Mouse (Mus musculus) midbrain, postnatal 0 days (tissue): ENCODE results near the gene Hic2. TPM values are rescaled to one million over a fixed set of nuclear protein-coding genes. Genes with fewer than 3 reads are reported as not detected.

Source experiments
- ATAC-seq: fragments of 200-750 bp; cut with Nextera tagmentation; 2 replicates; pipeline ENCODE4 v1.8.0; 2017; ENCODE audit warnings: moderate number of reproducible peaks, mild to moderate bottlenecking, moderate TSS enrichment, moderate library complexity; ENCODE audit not compliant: low FRiP score
- DNase-seq: peaks from one replicate; pipeline ENCODE4 v3.0.0-alpha.2; 2015; ENCODE audit warnings: low spot score
- H3K27ac ChIP-seq: fragments of 300-500 bp; sonication (generic); 2 replicates; pipeline ENCODE4 v1.5.1; 2014; ENCODE audit warnings: low read depth, mild to moderate bottlenecking, low read length, mixed read lengths
- H3K27me3 ChIP-seq: fragments of 300-500 bp; sonication (generic); 2 replicates; pipeline ENCODE4 v1.6.1; 2014; ENCODE audit warnings: low read length, control low read depth, mixed read lengths; ENCODE audit not compliant: insufficient read depth
- H3K36me3 ChIP-seq: fragments of 300-500 bp; sonication (generic); 2 replicates; pipeline ENCODE4 v1.6.1; 2014; ENCODE audit warnings: low read length, control low read depth, mixed read lengths; ENCODE audit not compliant: insufficient read depth
- H3K4me1 ChIP-seq: fragments of 300-500 bp; sonication (generic); 2 replicates; pipeline ENCODE4 v1.6.1; 2014; ENCODE audit warnings: mild to moderate bottlenecking, control low read depth, antibody characterized with exemption, low read length, mixed read lengths; ENCODE audit not compliant: insufficient read depth
- H3K4me2 ChIP-seq: fragments of 300-500 bp; sonication (generic); 2 replicates; pipeline ENCODE4 v1.6.1; 2014; ENCODE audit warnings: low read depth, mild to moderate bottlenecking, low read length, mixed read lengths; ENCODE audit not compliant: poor library complexity, severe bottlenecking
- H3K4me3 ChIP-seq: fragments of 300-500 bp; sonication (generic); 2 replicates; pipeline ENCODE4 v1.5.1; 2014; ENCODE audit warnings: low read depth, mild to moderate bottlenecking, low read length, moderate library complexity
- H3K9ac ChIP-seq: fragments of 300-500 bp; sonication (generic); replicated peaks from 2 replicates; pipeline ENCODE4 v1.6.1; 2014; ENCODE audit warnings: mild to moderate bottlenecking, low read length, moderate library complexity, mixed read lengths; ENCODE audit not compliant: poor library complexity, severe bottlenecking
- H3K9me3 ChIP-seq: fragments of 300-500 bp; sonication (generic); 2 replicates; pipeline ENCODE4 v1.6.1; 2016; ENCODE audit warnings: low read length, control low read depth
- CTCF ChIP-seq: IDR thresholded peaks from 2 replicates; pipeline ENCODE4 v1.5.1; 2016; ENCODE audit warnings: antibody characterized with exemption, mild to moderate bottlenecking
- WGBS: fragments of 180-500 bp; shearing (Covaris S2); extraction: QIAGEN DNeasy Blood & Tissue Kit; methylation state at CpG from one replicate; pipeline ENCODE4 v1.1.7; 2014; 5-methylcytosine and 5-hydroxymethylcytosine counted together
- polyA plus RNA-seq: library from polyadenylated mRNA; unstranded; fragments of >200 nt; fragmentation: Nextera tagmentation; extraction: Ambion mirVana; gene quantifications from 2 replicates; pipeline ENCODE4 v1.2.1, GENCODE M21; 2015
- total RNA-seq: library from RNA; depleted of rRNA; stranded (reverse); fragments of >200 nt; gene quantifications from 2 replicates; pipeline ENCODE4 v1.2.3, GENCODE M21; 2014

The Hic2 gene
- total and polyA plus RNA-seq, 2 experiments from 2014 or later, result 5.4 to 13.8 TPM

DNA sequence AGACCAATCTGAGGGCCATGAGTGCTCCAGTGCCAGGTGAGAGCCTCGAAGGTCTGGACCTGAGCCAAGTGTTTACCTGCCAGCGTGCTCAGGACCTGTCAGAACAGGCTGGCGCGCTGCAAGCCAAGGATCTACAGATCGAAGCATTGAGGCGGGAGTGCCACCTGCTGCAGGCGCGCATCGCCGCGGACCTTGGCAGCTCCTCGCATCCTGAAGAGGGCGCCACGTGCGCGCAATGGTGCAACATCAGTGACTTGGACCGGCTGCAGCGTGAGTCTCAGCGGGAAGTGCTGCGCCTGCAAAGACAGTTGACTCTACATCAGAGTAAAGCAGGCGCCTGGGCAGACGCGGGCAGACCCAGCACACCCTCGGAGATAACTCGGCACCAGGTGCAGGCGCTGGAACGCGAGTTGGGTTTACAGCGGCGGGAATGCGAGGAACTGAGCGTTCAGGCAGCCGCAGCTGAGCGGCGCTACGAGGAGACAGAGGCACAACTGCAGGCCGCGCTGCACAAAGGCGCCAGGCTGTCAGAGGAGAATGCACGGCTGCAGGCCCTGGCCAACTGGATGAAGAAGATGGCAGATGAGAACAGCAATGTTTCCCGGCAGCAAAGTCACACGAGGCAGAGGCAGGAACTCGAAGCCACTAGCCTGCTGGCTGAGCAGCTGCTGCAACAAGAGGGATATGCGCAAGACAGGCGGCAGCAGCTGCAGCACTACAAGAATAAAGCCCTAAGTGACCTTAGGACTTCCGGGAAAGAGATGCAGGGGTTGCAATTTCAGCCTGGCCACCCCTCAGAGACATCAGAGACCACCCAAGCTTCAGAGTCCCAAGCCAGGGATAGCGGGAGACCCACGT is 23.2 kb upstream of the Hic2 start:
- 7% methylated on average over 48 of the region's 48 CpGs for WGBS

GRCm38 (mm10) chr16:17216934-17217633 is 16.3 kb upstream of the Hic2 start:
- no peaks in the 10 kb centered on the region for H3K4me1 ChIP-seq
- H3K27me3 ChIP-seq, result no peaks in the 10 kb centered on the region
- TF ChIP-seq CTCF, result no peak
- no peak for DNase-seq
- 70% methylated on average over 8 of the region's 8 CpGs for WGBS
- ATAC-seq, result no peak
- no peak overlapping the region for H3K4me2 ChIP-seq
- no peak overlapping the region for H3K9ac ChIP-seq
- no peak overlapping the region for H3K27ac ChIP-seq
- H3K36me3 ChIP-seq, result no peaks in the 10 kb centered on the region
- H3K4me3 ChIP-seq, result no peak overlapping the region
- no peaks in the 10 kb centered on the region for H3K9me3 ChIP-seq

More for the DNA sequence above, 23.2 kb upstream of the Hic2 start:
- H3K4me2 ChIP-seq, result peak overlapping the region; percentile 96
- peak overlapping the region; percentile 74; the same call in 1 of the 2 replicates for H3K9ac ChIP-seq
- H3K36me3 ChIP-seq, result no peaks in the 10 kb centered on the region
- peak overlapping the region; percentile 85; the same call in 1 of the 2 replicates for H3K27ac ChIP-seq
- peak; percentile 90 for TF ChIP-seq CTCF
- DNase-seq (peak; percentile 92), ATAC-seq (peak; percentile 81)
- peak overlapping the region; percentile 69 for H3K4me3 ChIP-seq
- H3K9me3 ChIP-seq, result no peaks in the 10 kb centered on the region
- H3K27me3 ChIP-seq, result no peaks in the 10 kb centered on the region
- H3K4me1 ChIP-seq, result 0 out of 2 replicates have a peak, but pooled peaks cover 4% of the 10 kb centered on the region

- ATAC-seq (no peak), DNase-seq (no peak)
- no peak overlapping the region for H3K4me2 ChIP-seq
- no peak overlapping the region for H3K9ac ChIP-seq
- no peaks in the 10 kb centered on the region for H3K9me3 ChIP-seq
- no peaks in the 10 kb centered on the region for H3K27me3 ChIP-seq
- no peak overlapping the region for H3K27ac ChIP-seq
- TF ChIP-seq CTCF, result no peak
- H3K4me1 ChIP-seq, result no peaks in the 10 kb centered on the region
- H3K36me3 ChIP-seq, result no peaks in the 10 kb centered on the region
- WGBS, result 33% methylated on average over 7 of the region's 7 CpGs
- H3K4me3 ChIP-seq, result no peak overlapping the region
Observed at GRCm38 (mm10) chr16:17220127-17220733, 13.1 kb upstream of the Hic2 start.

DNA sequence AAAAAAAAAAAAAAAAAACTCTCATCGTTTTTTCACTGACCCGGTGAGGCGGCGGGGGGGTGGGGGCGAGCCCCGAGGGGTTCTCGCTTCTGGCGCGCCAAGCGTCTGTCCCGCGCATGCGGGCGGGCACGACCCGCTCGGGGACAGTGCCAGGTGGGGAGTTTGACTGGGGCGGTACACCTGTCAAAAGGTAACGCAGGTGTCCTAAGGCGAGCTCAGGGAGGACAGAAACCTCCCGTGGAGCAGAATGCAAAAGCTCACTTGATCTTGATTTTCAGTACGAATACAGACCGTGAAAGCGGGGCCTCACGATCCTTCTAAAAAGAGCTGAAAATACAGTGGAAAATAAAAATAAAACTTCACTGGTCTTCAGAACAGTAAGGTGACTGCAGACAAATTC is 11.2 kb upstream of the Hic2 start:
- Histone ChIP-seq H3K27ac (no peak overlapping the region), H3K4me2 (no peak overlapping the region), H3K4me3 (no peak overlapping the region), H3K9me3 (no peaks in the 10 kb centered on the region), H3K4me1 (no peaks in the 10 kb centered on the region), H3K27me3 (no peaks in the 10 kb centered on the region), H3K9ac (no peak overlapping the region), H3K36me3 (no peaks in the 10 kb centered on the region)
- DNase-seq (peak; percentile 66), ATAC-seq (peak; percentile 100)
- TF ChIP-seq CTCF, result no peak
- 43% methylated on average over 25 of the region's 25 CpGs for WGBS

DNA sequence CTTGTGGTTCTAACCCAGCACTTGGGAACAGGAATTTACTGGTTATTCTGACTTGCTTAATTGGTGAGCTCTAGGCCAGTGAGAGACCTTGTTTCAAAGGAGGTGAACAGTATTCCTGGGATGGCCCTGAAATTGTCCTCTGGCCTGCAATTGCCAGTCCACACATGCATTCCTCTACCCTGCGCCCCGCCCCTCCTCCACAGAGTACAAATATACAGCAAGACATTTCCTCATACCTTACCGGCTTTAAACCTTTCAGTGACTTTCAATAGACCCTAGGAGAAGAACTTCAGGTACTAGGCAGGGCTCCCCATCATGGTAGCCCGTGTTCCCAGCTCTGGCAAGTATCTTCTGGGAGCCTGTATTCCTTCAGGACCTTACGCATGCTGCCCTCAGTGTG is 7.8 kb upstream of the Hic2 start:
- no peak for TF ChIP-seq CTCF
- H3K4me2 ChIP-seq, result no peak overlapping the region
- no peak overlapping the region for H3K4me3 ChIP-seq
- WGBS, result 92% methylated on average over 5 of the region's 5 CpGs
- no peaks in the 10 kb centered on the region for H3K36me3 ChIP-seq
- ATAC-seq (no peak), DNase-seq (no peak)
- H3K4me1 ChIP-seq, result no peaks in the 10 kb centered on the region
- no peak overlapping the region for H3K9ac ChIP-seq
- no peaks in the 10 kb centered on the region for H3K9me3 ChIP-seq
- H3K27ac ChIP-seq, result no peak overlapping the region
- no peaks in the 10 kb centered on the region for H3K27me3 ChIP-seq
